Mouse (Mus musculus): ENCODE data around the gene Foxs1.
A peak's percentile ranks its signal among the peaks of the same experiment; 100 is the strongest.

Foxs1 gene

GRCm38 (mm10) chr2:152933048-152933447, at the start of gene Foxs1:
Gene Foxs1 (minus strand): TSS chr2:152933208.
- no peak for DNase-seq (ENCODE audit: low read depth, low spot score)

- no peak for DNase-seq (ENCODE audit: low read depth, low spot score)
Measured at GRCm38 (mm10) chr2:152976991-152977390, 44.0 kb upstream of the Foxs1 start.

GRCm38 (mm10) chr2:152965555-152965954, 32.5 kb upstream of the Foxs1 start:
- no peak for DNase-seq (ENCODE audit: low read depth, low spot score)

- DNase-seq (ENCODE audit: low read depth, low spot score): peak; percentile 89
Measured at GRCm38 (mm10) chr2:152962091-152962793, 29.2 kb upstream of the Foxs1 start, which contains the start of gene Ttll9. Gene Ttll9 (plus strand): TSS chr2:152962485.

- DNase-seq (ENCODE audit: low read depth, low spot score): no peak
Measured at GRCm38 (mm10) chr2:152958116-152958515, 25.1 kb upstream of the Foxs1 start.

GRCm38 (mm10) chr2:152951850-152952720, 19.1 kb upstream of the Foxs1 start:
- DNase-seq (ENCODE audit: low read depth, low spot score): no peak

- DNase-seq (ENCODE audit: low read depth, low spot score): no peak
Measured at GRCm38 (mm10) chr2:152951065-152951849, 18.2 kb upstream of the Foxs1 start, which contains the start of gene Dusp15. Gene Dusp15 (minus strand): TSS chr2:152951698.

GRCm38 (mm10) chr2:152950358-152951064, 17.5 kb upstream of the Foxs1 start:
- no peak for DNase-seq (ENCODE audit: low read depth, low spot score)

GRCm38 (mm10) chr2:152948438-152949020, 15.5 kb upstream of the Foxs1 start:
- no peak for DNase-seq (ENCODE audit: low read depth, low spot score)

GRCm38 (mm10) chr2:152947098-152947497, 14.1 kb upstream of the Foxs1 start:
- DNase-seq (ENCODE audit: low read depth, low spot score): no peak

- DNase-seq (ENCODE audit: low read depth, low spot score): no peak
Measured at GRCm38 (mm10) chr2:152944013-152944412, 11.0 kb upstream of the Foxs1 start.

- no peak for DNase-seq (ENCODE audit: low read depth, low spot score)
Measured at GRCm38 (mm10) chr2:152943568-152943967, 10.6 kb upstream of the Foxs1 start.

GRCm38 (mm10) chr2:152942898-152943515, 10.0 kb upstream of the Foxs1 start:
- no peak for DNase-seq (ENCODE audit: low read depth, low spot score)

GRCm38 (mm10) chr2:152941776-152942175, 8.8 kb upstream of the Foxs1 start:
- DNase-seq (ENCODE audit: low read depth, low spot score): no peak

- no peak for DNase-seq (ENCODE audit: low read depth, low spot score)
Measured at GRCm38 (mm10) chr2:152941106-152941505, 8.1 kb upstream of the Foxs1 start.

- no peak for DNase-seq (ENCODE audit: low read depth, low spot score)
Measured at GRCm38 (mm10) chr2:152939846-152940245, 6.8 kb upstream of the Foxs1 start.

GRCm38 (mm10) chr2:152933614-152934013, 606 bp upstream of the Foxs1 start:
- DNase-seq (ENCODE audit: low read depth, low spot score): no peak

GRCm38 (mm10) chr2:152931456-152932160, 1.4 kb downstream of the Foxs1 start:
- no peak for DNase-seq (ENCODE audit: low read depth, low spot score)

- DNase-seq (ENCODE audit: low read depth, low spot score): no peak
Measured at GRCm38 (mm10) chr2:152930276-152930675, 2.7 kb downstream of the Foxs1 start.

GRCm38 (mm10) chr2:152928988-152929370, 4.0 kb downstream of the Foxs1 start:
- DNase-seq (ENCODE audit: low read depth, low spot score): no peak
